In genomic region chr9:52102060-52102844, GRCm38 (mm10) we compare ENCODE assay signal across 9 mouse cellular contexts. TPM values are rescaled to one million over a fixed set of nuclear protein-coding genes. Genes with fewer than 3 reads are reported as not detected.
A peak's percentile ranks its signal among the peaks of the same experiment; 100 is the strongest.
DNase-seq lines count a peak whose midpoint lies in the region; ATAC-seq lines count a peak whose summit lies in the region.
"Had no signal": no experiment of that assay in that cellular context is flagged by ENCODE, and none has a peak within 500 bp of the region (broad histone marks: within the 10 kb centered on the region; RNA-seq: fewer than 3 reads in every experiment).

No protein-coding gene starts in this region.

- peak overlapping the region; percentile 70 to 87 for H3K27ac ChIP-seq in heart, embryonic 14.5 days (replicated peaks in 1 of 2; ENCODE audit: control insufficient read depth in 1 of 2, insufficient read depth in 1 of 2, low read depth in 2 of 2, low read length in 2 of 2)
- no peak overlapping the region for H3K27ac ChIP-seq in embryonic facial prominence, embryonic 11.5 days (replicated peaks; ENCODE audit: low read depth, low read length)

- no peak overlapping the region for H3K9ac ChIP-seq in heart, embryonic 14.5 days (ENCODE audit: low read length)
- no peak overlapping the region for H3K9ac ChIP-seq in embryonic facial prominence, embryonic 11.5 days (replicated peaks; ENCODE audit: low read length)

- H3K27me3 ChIP-seq in heart, embryonic 14.5 days (ENCODE audit: control insufficient read depth, insufficient read depth, low read length): no peaks in the 10 kb centered on the region
- H3K27me3 ChIP-seq in embryonic facial prominence, embryonic 11.5 days (ENCODE audit: control insufficient read depth, insufficient read depth, low read length): no peaks in the 10 kb centered on the region

- H3K4me2 ChIP-seq in heart, embryonic 14.5 days (ENCODE audit: low read length): no peak overlapping the region
- H3K4me2 ChIP-seq in embryonic facial prominence, embryonic 11.5 days (ENCODE audit: low read depth, low read length): no peak overlapping the region

- DNase-seq in heart, adult 18-20 months: no peak
- DNase-seq in 3T3-L1 (ENCODE audit: low read depth, low spot score): peak; percentile 32
- peak; percentile 61 for DNase-seq in adrenal gland, postnatal 10 days
- peak; percentile 31 for DNase-seq in embryonic facial prominence, embryonic 11.5 days (ENCODE audit: low spot score)
- no peak for DNase-seq in spleen, adult 18-20 months
- DNase-seq in gastrocnemius, postnatal 10 days: no peak
- DNase-seq in spleen, adult 12 weeks (ENCODE audit: low spot score): no peak
- DNase-seq: kidney, postnatal 4 days had no signal

- peak; percentile 34 for ATAC-seq in heart, embryonic 14.5 days (ENCODE audit: insufficient number of reproducible peaks, insufficient read depth, low FRiP score, low read depth)
- peak; percentile 16; the same call in 1 of the 2 replicates for ATAC-seq in embryonic facial prominence, embryonic 11.5 days (replicated peaks; ENCODE audit: insufficient number of reproducible peaks, low FRiP score, low TSS enrichment, low read depth)

- 34% methylated on average over 13 of the region's 13 CpGs for WGBS in heart, embryonic 14.5 days
- 75% methylated on average over 13 of the region's 13 CpGs for WGBS in embryonic facial prominence, embryonic 11.5 days

- H3K36me3 ChIP-seq in heart, embryonic 14.5 days (ENCODE audit: control insufficient read depth, insufficient read depth, low read length): no peaks in the 10 kb centered on the region
- no peaks in the 10 kb centered on the region for H3K36me3 ChIP-seq in embryonic facial prominence, embryonic 11.5 days (replicated peaks; ENCODE audit: control insufficient read depth, insufficient read depth, low read depth, low read length)

- no peaks in the 10 kb centered on the region for H3K9me3 ChIP-seq in heart, embryonic 14.5 days (ENCODE audit: control insufficient read depth, low read length)
- H3K9me3 ChIP-seq in embryonic facial prominence, embryonic 11.5 days (replicated peaks; ENCODE audit: control insufficient read depth, low read length): no peaks in the 10 kb centered on the region

- H3K4me1 ChIP-seq in heart, embryonic 14.5 days (ENCODE audit: control insufficient read depth in 2 of 2, insufficient read depth in 2 of 2, low read length in 2 of 2): peaks cover 15 to 18% of the 10 kb centered on the region in 2 experiments; a peak in 3 of 4 replicates
- no peaks in the 10 kb centered on the region for H3K4me1 ChIP-seq in embryonic facial prominence, embryonic 11.5 days (ENCODE audit: control insufficient read depth, insufficient read depth, low read length)

- H3K4me3 ChIP-seq in heart, embryonic 14.5 days (ENCODE audit: control insufficient read depth in 1 of 2, insufficient read depth in 1 of 2, low read depth in 1 of 2, low read length in 2 of 2): no peak overlapping the region
- H3K4me3 ChIP-seq in embryonic facial prominence, embryonic 11.5 days (ENCODE audit: low read depth, low read length): no peak overlapping the region

RNA-seq across cellular contexts. Expression of gene Rdx, which starts 55.3 kb away (rescaled TPM):
- polyA plus RNA-seq in heart, embryonic 14.5 days (2014; fragmentation: Nextera tagmentation; extraction: Ambion mirVana): 141 and 143 TPM in 2 replicates
- 10 to 100 TPM; 88.4 to 91.8 TPM for total RNA-seq in heart, adult 18-20 months (2021)
- total RNA-seq in adrenal gland, postnatal 10 days (2021): 100 to 1,000 TPM; 111 to 116 TPM
- polyA plus RNA-seq in embryonic facial prominence, embryonic 11.5 days (2014; fragmentation: Nextera tagmentation; extraction: Ambion mirVana): 202 and 232 TPM in 2 replicates
- 100 to 1,000 TPM; 119 to 122 TPM for total RNA-seq in gastrocnemius, postnatal 10 days (2021)

Comparison
In these comparisons a context has a peak if more than half of its experiments do, and no peak if none do; other contexts are left out.
1. DNase-seq: peak in 3T3-L1 (single experiment), adrenal gland, postnatal 10 days (single experiment) and embryonic facial prominence, embryonic 11.5 days (single experiment); none in heart, adult 18-20 months (0 of 2), spleen, adult 18-20 months (0 of 2), gastrocnemius, postnatal 10 days (single experiment) and spleen, adult 12 weeks (single experiment).